Mouse (Mus musculus) erythroblast, embryonic 14.5 days (primary cell): Measurements from ENCODE around the gene Gm8126. TPM values are rescaled to one million over a fixed set of nuclear protein-coding genes. Genes with fewer than 3 reads are reported as not detected.
"Not testable (repeated sequence)": the region's sequence is repeated elsewhere in the genome, so short reads cannot be mapped to it uniquely, and the experiment has no call there.

Source experiments
- H3K27me3 ChIP-seq: 2 replicates; pipeline ENCODE4 v1.6.1; 2012; ENCODE audit warnings: inconsistent platforms; ENCODE audit not compliant: control insufficient read depth
- H3K36me3 ChIP-seq: 2 replicates; pipeline ENCODE4 v1.6.1; 2012; ENCODE audit warnings: mild to moderate bottlenecking, inconsistent platforms; ENCODE audit not compliant: control insufficient read depth
- H3K4me1 ChIP-seq: 2 replicates; pipeline ENCODE4 v1.6.1; 2012; ENCODE audit warnings: inconsistent platforms; ENCODE audit not compliant: control insufficient read depth
- H3K4me3 ChIP-seq: replicated peaks from 2 replicates; pipeline ENCODE3; 2012; ENCODE audit warnings: moderate library complexity, mild to moderate bottlenecking, inconsistent platforms
- H3K9me3 ChIP-seq: 2 replicates; pipeline ENCODE4 v1.6.1; 2012; ENCODE audit warnings: low read length, inconsistent platforms, mixed read lengths; ENCODE audit not compliant: control insufficient read depth
- TAL1 ChIP-seq: IDR thresholded peaks from 3 replicates; pipeline ENCODE4 v1.6.1; 2012; ENCODE audit warnings: low read length, inconsistent platforms, mixed read lengths
- polyA plus RNA-seq: library from polyadenylated mRNA; stranded (reverse); fragments of >175 nt; gene quantifications from 2 replicates; pipeline ENCODE4 v1.2.3, GENCODE M21; 2012

Gene Gm8126
- 0.03 TPM in 1 of 2 replicates, not detected in the other for polyA plus RNA-seq

GRCm38 (mm10) chr14:43258349-43258748, at the start of gene Gm8126:
TSS of gene Gm8126 (plus strand) at chr14:43258649.
- H3K9me3 ChIP-seq, H3K4me3 ChIP-seq, H3K27me3 ChIP-seq, H3K36me3 ChIP-seq, H3K4me1 ChIP-seq: not testable (repeated sequence)

- H3K4me1 ChIP-seq, H3K27me3 ChIP-seq, H3K9me3 ChIP-seq, H3K36me3 ChIP-seq, H3K4me3 ChIP-seq: not testable (repeated sequence)
These were observed 23.2 kb upstream of the Gm8126 start, which contains the start of gene Gm8122 for GRCm38 (mm10) chr14:43235204-43235603. TSS of gene Gm8122 (minus strand) at chr14:43235304.

GRCm38 (mm10) chr14:43237769-43238168, 20.7 kb upstream of the Gm8126 start:
- H3K4me3 ChIP-seq, H3K36me3 ChIP-seq, H3K27me3 ChIP-seq, H3K4me1 ChIP-seq, H3K9me3 ChIP-seq: not testable (repeated sequence)

- H3K4me1 ChIP-seq, H3K9me3 ChIP-seq, H3K27me3 ChIP-seq, H3K36me3 ChIP-seq, H3K4me3 ChIP-seq: not testable (repeated sequence)
These were observed 8.8 kb upstream of the Gm8126 start for GRCm38 (mm10) chr14:43249611-43250170.

- not testable (repeated sequence) for H3K9me3 ChIP-seq, H3K36me3 ChIP-seq, H3K4me3 ChIP-seq, H3K27me3 ChIP-seq, H3K4me1 ChIP-seq
These were observed 7.7 kb upstream of the Gm8126 start for GRCm38 (mm10) chr14:43250549-43251253.

- not testable (repeated sequence) for H3K27me3 ChIP-seq, H3K4me3 ChIP-seq, H3K9me3 ChIP-seq, H3K4me1 ChIP-seq, H3K36me3 ChIP-seq
These were observed 1.9 kb upstream of the Gm8126 start for GRCm38 (mm10) chr14:43256511-43256910.

GRCm38 (mm10) chr14:43263421-43263820, 5.0 kb downstream of the Gm8126 start:
- not testable (repeated sequence) for H3K4me3 ChIP-seq, H3K9me3 ChIP-seq, H3K4me1 ChIP-seq, H3K27me3 ChIP-seq, H3K36me3 ChIP-seq

- not testable (repeated sequence) for H3K4me3 ChIP-seq, H3K36me3 ChIP-seq, H3K4me1 ChIP-seq, H3K27me3 ChIP-seq, H3K9me3 ChIP-seq
These were observed 10.2 kb downstream of the Gm8126 start for GRCm38 (mm10) chr14:43268521-43269084.

GRCm38 (mm10) chr14:43269211-43269610, 10.8 kb downstream of the Gm8126 start:
- H3K9me3 ChIP-seq, H3K4me1 ChIP-seq, H3K27me3 ChIP-seq, H3K4me3 ChIP-seq, H3K36me3 ChIP-seq: not testable (repeated sequence)

GRCm38 (mm10) chr14:43273161-43273560, 14.7 kb downstream of the Gm8126 start:
- not testable (repeated sequence) for H3K36me3 ChIP-seq, H3K27me3 ChIP-seq, H3K4me1 ChIP-seq, H3K9me3 ChIP-seq, H3K4me3 ChIP-seq

- H3K9me3 ChIP-seq, H3K27me3 ChIP-seq, H3K4me3 ChIP-seq, H3K36me3 ChIP-seq, H3K4me1 ChIP-seq: not testable (repeated sequence)
- peak; percentile 17; the same call in 1 of the 3 replicates for TF ChIP-seq TAL1
These were observed 16.6 kb downstream of the Gm8126 start, which contains the start of gene Gm9732 for GRCm38 (mm10) chr14:43274986-43275511. TSS of gene Gm9732 (plus strand) at chr14:43275036.

- not testable (repeated sequence) for H3K36me3 ChIP-seq, H3K9me3 ChIP-seq, H3K27me3 ChIP-seq, H3K4me3 ChIP-seq, H3K4me1 ChIP-seq
These were observed 17.3 kb downstream of the Gm8126 start for GRCm38 (mm10) chr14:43275752-43276151.

- not testable (repeated sequence) for H3K4me3 ChIP-seq, H3K9me3 ChIP-seq, H3K4me1 ChIP-seq, H3K27me3 ChIP-seq, H3K36me3 ChIP-seq
These were observed 19.0 kb downstream of the Gm8126 start for GRCm38 (mm10) chr14:43277468-43277867.

- not testable (repeated sequence) for H3K9me3 ChIP-seq, H3K4me3 ChIP-seq, H3K36me3 ChIP-seq, H3K27me3 ChIP-seq, H3K4me1 ChIP-seq
These were observed 19.7 kb downstream of the Gm8126 start for GRCm38 (mm10) chr14:43278146-43278545.
